Mouse (Mus musculus): ENCODE data around the gene Kcne3.

The Kcne3 gene

GRCm38 (mm10) chr7:100176269-100176668 is at the start of gene Kcne3:
Gene Kcne3, plus strand, starts transcription at chr7:100176502.
- no peak for DNase-seq (ENCODE audit: low read depth, low spot score)

- no peak for DNase-seq (ENCODE audit: low read depth, low spot score)
These were observed 49.8 kb upstream of the Kcne3 start for GRCm38 (mm10) chr7:100126514-100126913.

- DNase-seq (ENCODE audit: low read depth, low spot score) = no peak
These were observed 47.9 kb upstream of the Kcne3 start for GRCm38 (mm10) chr7:100128262-100129041.

GRCm38 (mm10) chr7:100130592-100130991 is 45.7 kb upstream of the Kcne3 start:
- DNase-seq (ENCODE audit: low read depth, low spot score) = no peak

- no peak for DNase-seq (ENCODE audit: low read depth, low spot score)
These were observed 43.9 kb upstream of the Kcne3 start for GRCm38 (mm10) chr7:100132379-100132778.

GRCm38 (mm10) chr7:100137038-100137437 is 39.3 kb upstream of the Kcne3 start:
- DNase-seq (ENCODE audit: low read depth, low spot score) = no peak

GRCm38 (mm10) chr7:100138075-100138474 is 38.2 kb upstream of the Kcne3 start:
- no peak for DNase-seq (ENCODE audit: low read depth, low spot score)

- no peak for DNase-seq (ENCODE audit: low read depth, low spot score)
These were observed 35.7 kb upstream of the Kcne3 start for GRCm38 (mm10) chr7:100140591-100140990.

- DNase-seq (ENCODE audit: low read depth, low spot score) = no peak
These were observed 27.7 kb upstream of the Kcne3 start for GRCm38 (mm10) chr7:100148586-100148985.

- no peak for DNase-seq (ENCODE audit: low read depth, low spot score)
These were observed 26.2 kb upstream of the Kcne3 start for GRCm38 (mm10) chr7:100150086-100150485.

GRCm38 (mm10) chr7:100150626-100151025 is 25.7 kb upstream of the Kcne3 start:
- no peak for DNase-seq (ENCODE audit: low read depth, low spot score)

- no peak for DNase-seq (ENCODE audit: low read depth, low spot score)
These were observed 18.6 kb upstream of the Kcne3 start for GRCm38 (mm10) chr7:100157669-100158068.

GRCm38 (mm10) chr7:100159105-100159841 is 17.0 kb upstream of the Kcne3 start, which contains the start of gene Lipt2:
Gene Lipt2, plus strand, starts transcription at chr7:100159277.
- peak; percentile 93 for DNase-seq (ENCODE audit: low read depth, low spot score)

GRCm38 (mm10) chr7:100160006-100160405 is 16.3 kb upstream of the Kcne3 start:
- DNase-seq (ENCODE audit: low read depth, low spot score) = peak; percentile 28

GRCm38 (mm10) chr7:100163506-100163905 is 12.8 kb upstream of the Kcne3 start:
- no peak for DNase-seq (ENCODE audit: low read depth, low spot score)

GRCm38 (mm10) chr7:100168654-100169053 is 7.6 kb upstream of the Kcne3 start:
- DNase-seq (ENCODE audit: low read depth, low spot score) = no peak

GRCm38 (mm10) chr7:100170756-100171155 is 5.5 kb upstream of the Kcne3 start:
- DNase-seq (ENCODE audit: low read depth, low spot score) = no peak

- DNase-seq (ENCODE audit: low read depth, low spot score) = no peak
These were observed 2.0 kb downstream of the Kcne3 start for GRCm38 (mm10) chr7:100178016-100178890.

GRCm38 (mm10) chr7:100178891-100179233 is 2.6 kb downstream of the Kcne3 start:
- DNase-seq (ENCODE audit: low read depth, low spot score) = no peak

GRCm38 (mm10) chr7:100179394-100179793 is 3.1 kb downstream of the Kcne3 start:
- DNase-seq (ENCODE audit: low read depth, low spot score) = no peak

GRCm38 (mm10) chr7:100179836-100180407 is 3.6 kb downstream of the Kcne3 start:
- DNase-seq (ENCODE audit: low read depth, low spot score) = no peak

- DNase-seq (ENCODE audit: low read depth, low spot score) = no peak
These were observed 4.9 kb downstream of the Kcne3 start for GRCm38 (mm10) chr7:100181176-100181575.

All from skeletal muscle tissue, adult 2 months (tissue).